In genomic region chr11:58913776-58914175, GRCm38 (mm10) we compare ENCODE assay signal across 12 mouse cellular contexts. TPM values are rescaled to one million over a fixed set of nuclear protein-coding genes. Genes with fewer than 3 reads are reported as not detected.
DNase-seq lines count a peak whose midpoint lies in the region; ATAC-seq and TF ChIP-seq lines count a peak whose summit lies in the region.
"Had no signal": no experiment of that assay in that cellular context is flagged by ENCODE, and none has a peak within 500 bp of the region (broad histone marks: within the 10 kb centered on the region; RNA-seq: fewer than 3 reads in every experiment).

No protein-coding gene starts in this region.

- WGBS in forebrain, embryonic 14.5 days: 87% methylated on average over 1 of the region's 1 CpGs
- WGBS in forebrain, embryonic 16.5 days: 89% methylated on average over 1 of the region's 1 CpGs
- 88% methylated on average over 1 of the region's 1 CpGs for WGBS in intestine, embryonic 16.5 days
- 15% methylated on average over 1 of the region's 1 CpGs for WGBS in intestine, postnatal 0 days
- WGBS in limb, embryonic 10.5 days: 71% methylated on average over 1 of the region's 1 CpGs
- 7% methylated on average over 1 of the region's 1 CpGs for WGBS in liver, embryonic 16.5 days (ENCODE audit: insufficient replicate concordance)

- no peaks in the 10 kb centered on the region for H3K36me3 ChIP-seq in forebrain, embryonic 14.5 days (ENCODE audit: control insufficient read depth, insufficient read depth, low read length)
- H3K36me3 ChIP-seq in forebrain, embryonic 16.5 days (ENCODE audit: control insufficient read depth, insufficient read depth): no peaks in the 10 kb centered on the region
- H3K36me3 ChIP-seq in intestine, embryonic 16.5 days (ENCODE audit: control insufficient read depth, insufficient read depth, low read length): no peaks in the 10 kb centered on the region
- no peaks in the 10 kb centered on the region for H3K36me3 ChIP-seq in intestine, postnatal 0 days (ENCODE audit: control insufficient read depth, insufficient read depth)
- H3K36me3 ChIP-seq in limb, embryonic 10.5 days: no peaks in the 10 kb centered on the region
- H3K36me3 ChIP-seq in liver, embryonic 16.5 days (ENCODE audit: control insufficient read depth, insufficient read depth): no peaks in the 10 kb centered on the region
- H3K36me3 ChIP-seq: embryonic facial prominence, embryonic 12.5 days had no signal

- H3K9me3 ChIP-seq in forebrain, embryonic 14.5 days (replicated peaks; ENCODE audit: control insufficient read depth, low read length): no peaks in the 10 kb centered on the region
- no peaks in the 10 kb centered on the region for H3K9me3 ChIP-seq in forebrain, embryonic 16.5 days (ENCODE audit: control insufficient read depth, low read length)
- H3K9me3 ChIP-seq in intestine, embryonic 16.5 days (ENCODE audit: control insufficient read depth, low read length): no peaks in the 10 kb centered on the region
- H3K9me3 ChIP-seq in intestine, postnatal 0 days (ENCODE audit: control insufficient read depth): no peaks in the 10 kb centered on the region
- no peaks in the 10 kb centered on the region for H3K9me3 ChIP-seq in limb, embryonic 10.5 days (replicated peaks)
- no peaks in the 10 kb centered on the region for H3K9me3 ChIP-seq in liver, embryonic 16.5 days (replicated peaks; ENCODE audit: control insufficient read depth, low read length)
- H3K9me3 ChIP-seq: embryonic facial prominence, embryonic 12.5 days had no signal

- H3K9ac ChIP-seq in forebrain, embryonic 14.5 days (ENCODE audit: low read length): no peak overlapping the region
- H3K9ac ChIP-seq in forebrain, embryonic 16.5 days (replicated peaks; ENCODE audit: low read depth, low read length): no peak overlapping the region
- no peak overlapping the region for H3K9ac ChIP-seq in intestine, embryonic 16.5 days (ENCODE audit: low read depth, low read length)
- H3K9ac ChIP-seq in intestine, postnatal 0 days (ENCODE audit: low read depth, low read length): no peak overlapping the region
- peak overlapping the region; percentile 83 for H3K9ac ChIP-seq in liver, embryonic 16.5 days (ENCODE audit: low read depth, low read length)

- no peak overlapping the region for H3K4me3 ChIP-seq in forebrain, embryonic 14.5 days (ENCODE audit: low read depth, low read length)
- H3K4me3 ChIP-seq in forebrain, embryonic 16.5 days (replicated peaks; ENCODE audit: low read length): no peak overlapping the region
- H3K4me3 ChIP-seq in intestine, embryonic 16.5 days (ENCODE audit: low read length): no peak overlapping the region
- H3K4me3 ChIP-seq in intestine, postnatal 0 days (ENCODE audit: low read depth, low read length): no peak overlapping the region
- H3K4me3 ChIP-seq in limb, embryonic 10.5 days: no peak overlapping the region
- peak overlapping the region; percentile 60 for H3K4me3 ChIP-seq in liver, embryonic 16.5 days (ENCODE audit: low read depth, low read length)

- DNase-seq in forebrain, embryonic 14.5 days (ENCODE audit: low spot score): no peak
- DNase-seq in limb, embryonic 10.5 days (ENCODE audit: low spot score): no peak
- no peak for DNase-seq in thymus, postnatal 14 days
- no peak for DNase-seq in adrenal gland, adult (ENCODE audit: inconsistent age in 2 of 2, low spot score in 1 of 2)
- DNase-seq: cerebellum, postnatal 14 days had no signal

- no peak for TF ChIP-seq CTCF in intestine, postnatal 0 days (IDR thresholded peaks at IDR 0.05; ENCODE audit: low read depth)

- H3K4me1 ChIP-seq in forebrain, embryonic 14.5 days (ENCODE audit: control insufficient read depth, insufficient read depth, low read length): no peaks in the 10 kb centered on the region
- H3K4me1 ChIP-seq in forebrain, embryonic 16.5 days (replicated peaks; ENCODE audit: control insufficient read depth, insufficient read depth, low read length): peaks cover 4% of the 10 kb centered on the region; the same call in 1 of the 2 replicates
- 0 out of 2 replicates have a peak, but pooled peaks cover 3% of the 10 kb centered on the region for H3K4me1 ChIP-seq in intestine, embryonic 16.5 days (ENCODE audit: control insufficient read depth, insufficient read depth, low read length)
- H3K4me1 ChIP-seq in intestine, postnatal 0 days (replicated peaks; ENCODE audit: control insufficient read depth, insufficient read depth, low read length): no peaks in the 10 kb centered on the region; the same call in 1 of the 2 replicates
- H3K4me1 ChIP-seq in limb, embryonic 10.5 days: peaks cover 11% of the 10 kb centered on the region
- H3K4me1 ChIP-seq in liver, embryonic 16.5 days (ENCODE audit: control insufficient read depth, low read depth, low read length): peaks cover 52% of the 10 kb centered on the region
- H3K4me1 ChIP-seq: embryonic facial prominence, embryonic 12.5 days had no signal

- H3K4me2 ChIP-seq in forebrain, embryonic 14.5 days (ENCODE audit: low read length): peak overlapping the region; percentile 53; the same call in 1 of the 2 replicates
- H3K4me2 ChIP-seq in forebrain, embryonic 16.5 days (ENCODE audit: low read length): no peak overlapping the region
- no peak overlapping the region for H3K4me2 ChIP-seq in intestine, embryonic 16.5 days (ENCODE audit: low read depth, low read length)
- no peak overlapping the region for H3K4me2 ChIP-seq in intestine, postnatal 0 days (replicated peaks; ENCODE audit: low read depth)
- H3K4me2 ChIP-seq in liver, embryonic 16.5 days (ENCODE audit: low read depth, low read length): peak overlapping the region; percentile 92

- no peaks in the 10 kb centered on the region for H3K27me3 ChIP-seq in forebrain, embryonic 14.5 days (replicated peaks; ENCODE audit: control insufficient read depth, insufficient read depth, low read length)
- H3K27me3 ChIP-seq in forebrain, embryonic 16.5 days (replicated peaks; ENCODE audit: control insufficient read depth, insufficient read depth, low read length): 0 out of 2 replicates have a peak, but pooled peaks cover 3% of the 10 kb centered on the region
- H3K27me3 ChIP-seq in intestine, embryonic 16.5 days (replicated peaks; ENCODE audit: control insufficient read depth, insufficient read depth, low read length): no peaks in the 10 kb centered on the region
- no peaks in the 10 kb centered on the region for H3K27me3 ChIP-seq in intestine, postnatal 0 days (replicated peaks; ENCODE audit: control insufficient read depth, insufficient read depth, low read length)
- no peaks in the 10 kb centered on the region for H3K27me3 ChIP-seq in limb, embryonic 10.5 days (ENCODE audit: low read depth, poor library complexity, severe bottlenecking)
- H3K27me3 ChIP-seq in liver, embryonic 16.5 days (ENCODE audit: control insufficient read depth, insufficient read depth, low read depth, low read length): no peaks in the 10 kb centered on the region
- H3K27me3 ChIP-seq: embryonic facial prominence, embryonic 12.5 days had no signal

- ATAC-seq in forebrain, embryonic 14.5 days: no peak
- no peak for ATAC-seq in forebrain, embryonic 16.5 days
- ATAC-seq in intestine, embryonic 16.5 days: 0 out of 2 replicates have a peak, but pooled peaks have one; percentile 45
- no peak for ATAC-seq in intestine, postnatal 0 days
- ATAC-seq in liver, embryonic 16.5 days (ENCODE audit: low read depth): peak; percentile 69
- ATAC-seq: inflammation-experienced regulatory T-cells, adult 6 months had no signal

- H3K27ac ChIP-seq in forebrain, embryonic 14.5 days (ENCODE audit: low read depth, low read length): no peak overlapping the region
- H3K27ac ChIP-seq in forebrain, embryonic 16.5 days (ENCODE audit: low read length): no peak overlapping the region
- H3K27ac ChIP-seq in intestine, embryonic 16.5 days (ENCODE audit: low read length): no peak overlapping the region
- H3K27ac ChIP-seq in intestine, postnatal 0 days (ENCODE audit: low read depth, low read length): no peak overlapping the region
- H3K27ac ChIP-seq in limb, embryonic 10.5 days: peak overlapping the region; percentile 87; the same call in 1 of the 2 replicates
- peak overlapping the region; percentile 98 for H3K27ac ChIP-seq in liver, embryonic 16.5 days (ENCODE audit: low read length)

RNA-seq across cellular contexts. Expression of gene Btnl10, which starts 3.9 kb away (rescaled TPM):
- not detected in 2 replicates for polyA plus RNA-seq in forebrain, embryonic 14.5 days (2014; fragmentation: Nextera tagmentation; extraction: Ambion mirVana)
- not detected in 2 replicates for polyA plus RNA-seq in forebrain, embryonic 16.5 days (2015; fragmentation: Nextera tagmentation; extraction: Ambion mirVana)
- polyA plus RNA-seq in intestine, embryonic 16.5 days (2015; fragmentation: Nextera tagmentation; extraction: Ambion mirVana): 0.16 and 0.40 TPM in 2 replicates
- polyA plus RNA-seq in intestine, postnatal 0 days (2015; fragmentation: Nextera tagmentation; extraction: Ambion mirVana): not detected in 2 replicates
- 0.05 TPM in 1 of 2 replicates, not detected in the other for polyA plus RNA-seq in limb, embryonic 10.5 days (2016; fragmentation: Nextera tagmentation; extraction: Ambion mirVana)
- 14.1 and 14.3 TPM in 2 replicates for polyA plus RNA-seq in liver, embryonic 16.5 days (2015; fragmentation: Nextera tagmentation; extraction: Ambion mirVana)
- polyA plus RNA-seq: embryonic facial prominence, embryonic 12.5 days; inflammation-experienced regulatory T-cells, adult 6 months; small intestine, adult 2 months had no signal

RNA-seq across cellular contexts. Expression of gene Zfp39, which starts 9.8 kb away (rescaled TPM):
- 5.5 and 6.7 TPM in 2 replicates for polyA plus RNA-seq in forebrain, embryonic 14.5 days (2014; fragmentation: Nextera tagmentation; extraction: Ambion mirVana)
- polyA plus RNA-seq in forebrain, embryonic 16.5 days (2015; fragmentation: Nextera tagmentation; extraction: Ambion mirVana): 7.5 and 8.1 TPM in 2 replicates
- polyA plus RNA-seq in intestine, embryonic 16.5 days (2015; fragmentation: Nextera tagmentation; extraction: Ambion mirVana): 3.5 and 3.9 TPM in 2 replicates
- polyA plus RNA-seq in intestine, postnatal 0 days (2015; fragmentation: Nextera tagmentation; extraction: Ambion mirVana): 1.5 and 1.6 TPM in 2 replicates
- polyA plus RNA-seq in limb, embryonic 10.5 days (2016; fragmentation: Nextera tagmentation; extraction: Ambion mirVana): 5.7 and 6.9 TPM in 2 replicates
- polyA plus RNA-seq in liver, embryonic 16.5 days (2015; fragmentation: Nextera tagmentation; extraction: Ambion mirVana): 4.2 and 5.6 TPM in 2 replicates

RNA-seq across cellular contexts. Expression of gene Rnf187, which starts 24.9 kb away (rescaled TPM):
- polyA plus RNA-seq in forebrain, embryonic 14.5 days (2014; fragmentation: Nextera tagmentation; extraction: Ambion mirVana): 457 and 463 TPM in 2 replicates
- polyA plus RNA-seq in forebrain, embryonic 16.5 days (2015; fragmentation: Nextera tagmentation; extraction: Ambion mirVana): 423 and 435 TPM in 2 replicates
- 131 and 138 TPM in 2 replicates for polyA plus RNA-seq in intestine, embryonic 16.5 days (2015; fragmentation: Nextera tagmentation; extraction: Ambion mirVana)
- 113 and 117 TPM in 2 replicates for polyA plus RNA-seq in intestine, postnatal 0 days (2015; fragmentation: Nextera tagmentation; extraction: Ambion mirVana)
- polyA plus RNA-seq in limb, embryonic 10.5 days (2016; fragmentation: Nextera tagmentation; extraction: Ambion mirVana): 222 and 238 TPM in 2 replicates
- 74.5 and 81.7 TPM in 2 replicates for polyA plus RNA-seq in liver, embryonic 16.5 days (2015; fragmentation: Nextera tagmentation; extraction: Ambion mirVana)

RNA-seq across cellular contexts. Expression of gene Hist3h2ba, which starts 34.9 kb away (rescaled TPM):
- 279 and 359 TPM in 2 replicates for polyA plus RNA-seq in forebrain, embryonic 14.5 days (2014; fragmentation: Nextera tagmentation; extraction: Ambion mirVana)
- 389 and 395 TPM in 2 replicates for polyA plus RNA-seq in forebrain, embryonic 16.5 days (2015; fragmentation: Nextera tagmentation; extraction: Ambion mirVana)
- polyA plus RNA-seq in intestine, embryonic 16.5 days (2015; fragmentation: Nextera tagmentation; extraction: Ambion mirVana): 34.7 and 40.9 TPM in 2 replicates
- 6.9 and 7.8 TPM in 2 replicates for polyA plus RNA-seq in intestine, postnatal 0 days (2015; fragmentation: Nextera tagmentation; extraction: Ambion mirVana)
- polyA plus RNA-seq in limb, embryonic 10.5 days (2016; fragmentation: Nextera tagmentation; extraction: Ambion mirVana): 3.2 and 4.5 TPM in 2 replicates
- polyA plus RNA-seq in liver, embryonic 16.5 days (2015; fragmentation: Nextera tagmentation; extraction: Ambion mirVana): 17.9 and 22.4 TPM in 2 replicates

RNA-seq across cellular contexts. Expression of gene Hist3h2a, which starts 40.7 kb away (rescaled TPM):
- polyA plus RNA-seq in forebrain, embryonic 14.5 days (2014; fragmentation: Nextera tagmentation; extraction: Ambion mirVana): 149 and 151 TPM in 2 replicates
- polyA plus RNA-seq in forebrain, embryonic 16.5 days (2015; fragmentation: Nextera tagmentation; extraction: Ambion mirVana): 150 and 152 TPM in 2 replicates
- polyA plus RNA-seq in intestine, embryonic 16.5 days (2015; fragmentation: Nextera tagmentation; extraction: Ambion mirVana): 28.5 and 31.6 TPM in 2 replicates
- 15.8 and 16.7 TPM in 2 replicates for polyA plus RNA-seq in intestine, postnatal 0 days (2015; fragmentation: Nextera tagmentation; extraction: Ambion mirVana)
- 8.4 and 11.3 TPM in 2 replicates for polyA plus RNA-seq in limb, embryonic 10.5 days (2016; fragmentation: Nextera tagmentation; extraction: Ambion mirVana)
- 21.2 and 24.4 TPM in 2 replicates for polyA plus RNA-seq in liver, embryonic 16.5 days (2015; fragmentation: Nextera tagmentation; extraction: Ambion mirVana)

Comparison
In these comparisons a context has a peak if more than half of its experiments do, and no peak if none do; other contexts are left out.
1. ATAC-seq: peak in intestine, embryonic 16.5 days (single experiment) and liver, embryonic 16.5 days (single experiment); none in forebrain, embryonic 14.5 days (single experiment), forebrain, embryonic 16.5 days (single experiment) and intestine, postnatal 0 days (single experiment).
2. H3K4me2 ChIP-seq: peak in forebrain, embryonic 14.5 days (single experiment) and liver, embryonic 16.5 days (single experiment); none in forebrain, embryonic 16.5 days (single experiment), intestine, embryonic 16.5 days (single experiment) and intestine, postnatal 0 days (single experiment).
3. H3K27ac ChIP-seq: peak in limb, embryonic 10.5 days (single experiment) and liver, embryonic 16.5 days (single experiment); none in forebrain, embryonic 14.5 days (single experiment), forebrain, embryonic 16.5 days (single experiment), intestine, embryonic 16.5 days (single experiment) and intestine, postnatal 0 days (single experiment).
4. RNA of gene Btnl10, which starts 3.9 kb away (polyA plus RNA-seq): 14.1 to 14.3 TPM in liver, embryonic 16.5 days; 0.16 to 0.40 TPM in intestine, embryonic 16.5 days, 0.05 TPM in limb, embryonic 10.5 days, not detected in forebrain, embryonic 14.5 days, not detected in forebrain, embryonic 16.5 days and not detected in intestine, postnatal 0 days; every median in the first group is over 10 times any median in the second.